Mouse (Mus musculus) CH12.LX (cell line): ENCODE results near the gene Rfc1. TPM values are rescaled to one million over a fixed set of nuclear protein-coding genes. Genes with fewer than 3 reads are reported as not detected.
A peak's percentile ranks its signal among the peaks of the same experiment; 100 is the strongest.

Experiments
- DNase-seq: peaks from one replicate; pipeline ENCODE4 v3.0.0-alpha.2; 2013; ENCODE audit errors: extremely low read depth
- H3K27ac ChIP-seq: 2 replicates; pipeline ENCODE4 v1.5.1; 2012; ENCODE audit warnings: low read depth, mild to moderate bottlenecking, control low read depth, moderate library complexity; ENCODE audit not compliant: insufficient read depth
- H3K27me3 ChIP-seq: replicated peaks from 2 replicates; pipeline ENCODE3; 2012; ENCODE audit warnings: inconsistent platforms
- H3K36me3 ChIP-seq, 2 experiments: replicated peaks in 1 of 2; 2 replicates each; pipeline versions ENCODE3 to v1.6.1; 2012; ENCODE audit warnings: inconsistent platforms in 1 of 2, low read length in 1 of 2, mild to moderate bottlenecking in 1 of 2, mixed read lengths in 1 of 2, moderate library complexity in 1 of 2; ENCODE audit not compliant: control insufficient read depth in 1 of 2, insufficient read depth in 1 of 2
- H3K4me1 ChIP-seq, 2 experiments: 2 replicates each; pipeline ENCODE4 v1.6.1; 2012; ENCODE audit warnings: inconsistent platforms in 1 of 2, moderate library complexity in 1 of 2; ENCODE audit not compliant: insufficient read depth in 2 of 2, control insufficient read depth in 1 of 2
- H3K4me2 ChIP-seq: 2 replicates; pipeline ENCODE4 v1.6.1; 2012; ENCODE audit warnings: low read depth, mild to moderate bottlenecking, control low read depth; ENCODE audit not compliant: poor library complexity, insufficient read depth, severe bottlenecking
- H3K4me3 ChIP-seq, 3 experiments: fragments of 150-350 bp in 1 of 3; sonication (generic) in 1 of 3; replicated peaks in 1 of 3; 2 replicates each; pipeline versions ENCODE3 to v1.5.1; 2011 to 2012; ENCODE audit warnings: low read depth in 2 of 3, low read length in 2 of 3, mild to moderate bottlenecking in 2 of 3, moderate library complexity in 2 of 3, control low read depth in 1 of 3, improper control_type of control experiment in 1 of 3, inconsistent platforms in 1 of 3, mixed read lengths in 1 of 3; ENCODE audit not compliant: poor library complexity in 1 of 3
- H3K79me2 ChIP-seq: replicated peaks from 2 replicates; pipeline ENCODE4 v1.6.1; 2012; ENCODE audit warnings: mild to moderate bottlenecking, moderate library complexity; ENCODE audit not compliant: control insufficient read depth, poor library complexity, insufficient read depth, severe bottlenecking; ENCODE audit errors: extremely low read depth
- H3K9ac ChIP-seq: 2 replicates; pipeline ENCODE4 v1.6.1; 2012; ENCODE audit warnings: low read depth, mild to moderate bottlenecking, control low read depth, moderate library complexity; ENCODE audit not compliant: insufficient read depth
- H3K9me3 ChIP-seq: replicated peaks from 2 replicates; pipeline ENCODE3; 2012; ENCODE audit warnings: low read length, inconsistent platforms, mixed read lengths
- BHLHE40 ChIP-seq: IDR thresholded peaks from 2 replicates; pipeline ENCODE4 v1.6.1; 2011; ENCODE audit warnings: mild to moderate bottlenecking, low read depth, low read length, improper control_type of control experiment
- CHD1 ChIP-seq: IDR thresholded peaks from 2 replicates; pipeline ENCODE4 v1.6.1; 2012; ENCODE audit warnings: low read depth, low read length, improper control_type of control experiment, inconsistent platforms
- CHD2 ChIP-seq: IDR thresholded peaks from 2 replicates; pipeline ENCODE4 v1.6.1; 2011; ENCODE audit warnings: low read length, improper control_type of control experiment
- E2F4 ChIP-seq: IDR thresholded peaks from 2 replicates; pipeline ENCODE4 v1.6.1; 2011; ENCODE audit warnings: low read depth, low read length, improper control_type of control experiment; ENCODE audit not compliant: insufficient replicate concordance
- ELF1 ChIP-seq: IDR thresholded peaks from 2 replicates; pipeline ENCODE4 v1.6.1; 2014; ENCODE audit warnings: low read depth, mild to moderate bottlenecking, inconsistent platforms, low read length, improper control_type of control experiment
- EP300 ChIP-seq: IDR thresholded peaks from 2 replicates; pipeline ENCODE4 v1.6.1; 2011; ENCODE audit warnings: low read length, improper control_type of control experiment
- HCFC1 ChIP-seq: IDR thresholded peaks from 2 replicates; pipeline ENCODE4 v1.6.1; 2012; ENCODE audit warnings: low read depth, mild to moderate bottlenecking, inconsistent platforms, low read length, improper control_type of control experiment
- IRF4 ChIP-seq: IDR thresholded peaks from 2 replicates; pipeline ENCODE4 v1.6.1; 2014; ENCODE audit warnings: low read depth, mild to moderate bottlenecking, inconsistent platforms, low read length, improper control_type of control experiment
- JUN ChIP-seq: IDR thresholded peaks from 2 replicates; pipeline ENCODE4 v1.6.1; 2011; ENCODE audit warnings: low read depth, mild to moderate bottlenecking, low read length, improper control_type of control experiment, moderate library complexity; ENCODE audit not compliant: insufficient read depth
- JUND ChIP-seq: conservative IDR thresholded peaks from 2 replicates; pipeline ENCODE4 v1.6.1; 2011; ENCODE audit warnings: low read depth, low read length, improper control_type of control experiment
- KAT2A ChIP-seq: IDR thresholded peaks from 2 replicates; pipeline ENCODE4 v1.6.1; 2012; ENCODE audit warnings: low read length, improper control_type of control experiment, inconsistent platforms; ENCODE audit not compliant: insufficient replicate concordance
- MAFK ChIP-seq: IDR thresholded peaks from 2 replicates; pipeline ENCODE4 v1.6.1; 2011; ENCODE audit warnings: low read length, improper control_type of control experiment; ENCODE audit not compliant: insufficient replicate concordance
- MAZ ChIP-seq: IDR thresholded peaks from 2 replicates; pipeline ENCODE4 v1.6.1; 2012; ENCODE audit warnings: low read depth, mild to moderate bottlenecking, inconsistent platforms, low read length, improper control_type of control experiment, moderate library complexity
- MEF2A ChIP-seq: IDR thresholded peaks from 2 replicates; pipeline ENCODE4 v1.6.1; 2014; ENCODE audit warnings: low read depth, mild to moderate bottlenecking, inconsistent platforms, low read length, improper control_type of control experiment, borderline replicate concordance
- MYC ChIP-seq: IDR thresholded peaks from 2 replicates; pipeline ENCODE4 v1.6.1; 2011; ENCODE audit warnings: low read depth, mild to moderate bottlenecking, improper control_type of control experiment, low read length
- PAX5 ChIP-seq: IDR thresholded peaks from 2 replicates; pipeline ENCODE4 v1.6.1; 2012; ENCODE audit warnings: low read length, inconsistent platforms, mixed read lengths
- POLR2A ChIP-seq: IDR thresholded peaks from 2 replicates; pipeline ENCODE4 v1.6.1; 2011; ENCODE audit warnings: low read depth, mild to moderate bottlenecking, improper control_type of control experiment, low read length
- RAD21 ChIP-seq: IDR thresholded peaks from 2 replicates; pipeline ENCODE4 v1.6.1; 2011; ENCODE audit warnings: low read depth, mild to moderate bottlenecking, low read length, improper control_type of control experiment, moderate library complexity
- RCOR1 ChIP-seq: conservative IDR thresholded peaks from 2 replicates; pipeline ENCODE4 v1.6.1; 2012; ENCODE audit warnings: low read depth, mild to moderate bottlenecking, inconsistent platforms, low read length, improper control_type of control experiment
- SIN3A ChIP-seq: IDR thresholded peaks from 2 replicates; pipeline ENCODE4 v1.6.1; 2012; ENCODE audit warnings: low read length, improper control_type of control experiment, inconsistent platforms
- TBP ChIP-seq: conservative IDR thresholded peaks from 2 replicates; pipeline ENCODE4 v1.6.1; 2011; ENCODE audit warnings: low read depth, low read length, improper control_type of control experiment
- TCF12 ChIP-seq: IDR thresholded peaks from 2 replicates; pipeline ENCODE4 v1.6.1; 2014; ENCODE audit warnings: low read depth, mild to moderate bottlenecking, inconsistent platforms, low read length, improper control_type of control experiment
- UBTF ChIP-seq: IDR thresholded peaks from 2 replicates; pipeline ENCODE4 v1.6.1; 2012; ENCODE audit warnings: low read depth, mild to moderate bottlenecking, inconsistent platforms, low read length, improper control_type of control experiment, moderate library complexity
- USF2 ChIP-seq: conservative IDR thresholded peaks from 2 replicates; pipeline ENCODE4 v1.6.1; 2011; ENCODE audit warnings: low read depth, low read length, improper control_type of control experiment
- ZKSCAN1 ChIP-seq: IDR thresholded peaks from 2 replicates; pipeline ENCODE4 v1.6.1; 2012; ENCODE audit warnings: low read depth, inconsistent platforms, low read length, improper control_type of control experiment, borderline replicate concordance
- ZMIZ1 ChIP-seq: IDR thresholded peaks from 2 replicates; pipeline ENCODE4 v1.6.1; 2012; ENCODE audit warnings: low read depth, mild to moderate bottlenecking, inconsistent platforms, low read length, improper control_type of control experiment
- dilution Hi-C: fragments of 300-500 bp; cut with MboI; formaldehyde crosslinking; loops from 2 replicates; pipeline ENCODE4 v1.14.3; 2020; ENCODE audit warnings: low sequenced_read_pairs; ENCODE audit not compliant: extremely low pct_unique_long_range_greater_than_20kb, extremely low pct_ligation_motif_present
- in situ Hi-C: fragments of 300-500 bp; cut with MboI; formaldehyde crosslinking; loops from 3 replicates; pipeline ENCODE4 v1.14.3; 2019; ENCODE audit warnings: low sequenced_read_pairs, low pct_ligation_motif_present, low pct_unique_long_range_greater_than_20kb, mixed read lengths
- polyA plus RNA-seq: library from polyadenylated mRNA; unstranded; fragments of >175 nt; gene quantifications from 2 replicates; pipeline ENCODE4 v1.2.1, GENCODE M21; 2012; ENCODE audit warnings: low read depth; ENCODE audit not compliant: insufficient read length
- total RNA-seq, 2 experiments: library from RNA; depleted of rRNA; stranded (reverse); fragments of 300-350 nt in 1 of 2; fragments of >200 nt in 1 of 2; gene quantifications; 2 replicates each; pipeline ENCODE4 v1.2.3; 2012 to 2014

The Rfc1 gene
- total and polyA plus RNA-seq, 3 experiments: 64.9 to 83.1 (median 80.8) TPM

- no peak for TF ChIP-seq KAT2A
- no peak for TF ChIP-seq HCFC1
- TF ChIP-seq E2F4: no peak
- TF ChIP-seq MEF2A: peak; percentile 96
- no peak for TF ChIP-seq PAX5
- peak; percentile 73 for TF ChIP-seq JUND
- TF ChIP-seq MAZ: no peak
- TF ChIP-seq USF2: no peak
- TF ChIP-seq IRF4: peak; percentile 89
- no peak for TF ChIP-seq ELF1
- no peak for TF ChIP-seq TBP
- peak; percentile 52; the same call in 1 of the 2 replicates for TF ChIP-seq JUN
- no peak for TF ChIP-seq ZKSCAN1
- TF ChIP-seq SIN3A: peak; percentile 50; the same call in 1 of the 2 replicates
- TF ChIP-seq MAFK: peak; percentile 79
- no peak for TF ChIP-seq UBTF
- no peak for TF ChIP-seq MYC
Measured at GRCm38 (mm10) chr5:65326212-65326611, 9.3 kb downstream of the Rfc1 start (continued).

DNA sequence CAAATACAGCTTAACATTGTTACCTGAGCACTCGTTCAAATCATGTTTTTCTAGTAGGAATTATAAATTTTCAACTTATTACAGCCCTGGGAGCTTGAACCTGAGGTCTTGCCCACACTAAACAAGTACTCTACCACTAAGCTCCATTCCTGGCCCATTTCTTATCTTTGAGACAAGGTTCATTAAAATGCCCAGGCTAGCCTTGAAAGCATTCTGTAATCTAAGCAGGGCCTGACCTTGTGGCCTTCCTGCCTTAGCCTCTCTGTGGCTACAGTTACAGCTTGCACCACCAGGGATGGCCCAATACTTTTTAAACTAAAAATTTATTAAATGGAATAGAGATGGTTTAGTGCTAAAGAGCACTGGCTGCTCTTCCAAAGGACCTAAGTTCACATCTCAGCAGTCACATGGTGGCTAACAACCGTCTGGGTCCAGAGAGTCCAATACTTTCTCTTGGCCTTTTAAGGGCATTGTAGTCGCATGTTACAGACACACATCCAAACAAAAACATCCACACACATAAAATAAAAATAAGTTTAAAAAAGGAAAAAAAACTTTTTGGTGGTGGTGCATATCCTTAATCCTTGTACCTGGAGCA is 10.6 kb downstream of the Rfc1 start:
- Histone ChIP-seq H3K27me3 (no peaks in the 10 kb centered on the region), H3K4me2 (no peak overlapping the region), H3K9me3 (no peaks in the 10 kb centered on the region), H3K79me2 (peaks cover 48% of the 10 kb centered on the region), H3K36me3 (peaks cover 3 to 24% of the 10 kb centered on the region in 2 experiments), H3K9ac (no peak overlapping the region), H3K4me3 (no peak overlapping the region), H3K4me1 (peaks cover 8 to 80% of the 10 kb centered on the region in 2 experiments), H3K27ac (no peak overlapping the region)
- TF ChIP-seq TCF12 (no peak), RCOR1 (no peak), POLR2A (no peak), EP300 (no peak), RAD21 (no peak), CHD1 (no peak), CHD2 (no peak), ZKSCAN1 (no peak), BHLHE40 (no peak), HCFC1 (no peak), ELF1 (no peak), ZMIZ1 (no peak)
- in situ Hi-C loops: no loop called here
- dilution Hi-C loops: no loop called here
- no peak for DNase-seq
